Mouse (Mus musculus): ENCODE measurements around the gene Tmod1.

Tmod1 gene

DNA sequence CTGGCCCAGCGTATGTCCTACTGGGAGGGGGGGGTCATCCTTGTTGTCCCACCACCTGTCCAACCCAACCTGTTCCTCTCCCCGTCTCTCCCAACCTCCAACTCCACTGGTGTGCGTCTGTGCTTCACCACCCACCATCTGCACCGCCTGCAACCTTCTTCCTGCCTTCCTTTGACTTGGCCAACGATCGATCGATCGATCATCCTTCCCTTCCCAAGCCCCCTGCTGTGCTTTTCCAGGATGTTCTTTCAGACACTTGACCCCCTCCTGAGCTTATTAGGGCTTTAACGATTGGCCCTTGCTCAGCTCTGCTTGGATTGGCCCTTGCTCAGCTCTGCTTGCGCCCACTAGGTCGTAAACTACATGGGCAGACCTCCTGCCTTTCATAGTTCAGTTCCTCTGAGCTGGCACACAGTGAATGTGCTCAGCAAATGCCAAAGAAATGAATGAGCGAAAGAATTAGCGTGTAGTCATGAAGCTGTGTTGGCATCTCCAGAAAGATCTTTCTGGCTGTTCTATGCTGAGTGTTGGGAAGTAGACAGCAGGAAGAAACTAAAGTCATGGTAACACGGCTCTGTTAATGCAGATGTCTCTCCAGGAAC lies 50.9 kb downstream of the Tmod1 start:
- DNase-seq (ENCODE audit: low read depth, low spot score) = no peak

DNA sequence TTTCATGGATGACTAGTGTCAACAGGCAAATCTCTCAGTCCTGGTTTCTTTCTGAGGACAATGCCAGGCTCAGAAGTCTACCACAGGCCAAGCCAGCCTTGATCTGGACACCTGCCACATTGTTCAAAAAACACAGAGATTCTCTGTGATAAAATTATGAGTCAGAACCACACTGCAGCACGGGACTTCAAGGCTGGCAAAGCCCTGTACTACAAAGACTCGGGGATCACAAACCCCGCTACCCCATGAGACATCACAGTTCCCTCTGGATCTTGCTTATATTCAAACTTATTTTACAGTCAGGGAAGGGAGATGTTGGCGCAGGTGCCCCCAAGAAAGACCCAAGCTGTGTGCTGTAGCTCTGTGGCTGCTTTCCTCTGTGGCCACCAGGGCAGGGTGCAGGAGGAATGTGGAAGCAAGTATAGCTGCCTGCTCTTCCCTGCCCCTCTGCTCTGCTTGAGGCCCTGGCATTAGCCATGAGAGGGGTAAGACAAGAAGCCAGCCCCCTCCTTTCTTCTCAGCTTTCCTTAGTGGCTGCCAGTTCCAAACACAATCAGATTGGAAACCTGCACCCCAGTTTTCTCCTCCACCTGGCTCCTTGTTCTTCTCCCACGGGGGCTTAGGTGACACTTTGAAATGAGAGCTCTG lies 53.8 kb downstream of the Tmod1 start:
- no peak for DNase-seq (ENCODE audit: low read depth, low spot score)

DNA sequence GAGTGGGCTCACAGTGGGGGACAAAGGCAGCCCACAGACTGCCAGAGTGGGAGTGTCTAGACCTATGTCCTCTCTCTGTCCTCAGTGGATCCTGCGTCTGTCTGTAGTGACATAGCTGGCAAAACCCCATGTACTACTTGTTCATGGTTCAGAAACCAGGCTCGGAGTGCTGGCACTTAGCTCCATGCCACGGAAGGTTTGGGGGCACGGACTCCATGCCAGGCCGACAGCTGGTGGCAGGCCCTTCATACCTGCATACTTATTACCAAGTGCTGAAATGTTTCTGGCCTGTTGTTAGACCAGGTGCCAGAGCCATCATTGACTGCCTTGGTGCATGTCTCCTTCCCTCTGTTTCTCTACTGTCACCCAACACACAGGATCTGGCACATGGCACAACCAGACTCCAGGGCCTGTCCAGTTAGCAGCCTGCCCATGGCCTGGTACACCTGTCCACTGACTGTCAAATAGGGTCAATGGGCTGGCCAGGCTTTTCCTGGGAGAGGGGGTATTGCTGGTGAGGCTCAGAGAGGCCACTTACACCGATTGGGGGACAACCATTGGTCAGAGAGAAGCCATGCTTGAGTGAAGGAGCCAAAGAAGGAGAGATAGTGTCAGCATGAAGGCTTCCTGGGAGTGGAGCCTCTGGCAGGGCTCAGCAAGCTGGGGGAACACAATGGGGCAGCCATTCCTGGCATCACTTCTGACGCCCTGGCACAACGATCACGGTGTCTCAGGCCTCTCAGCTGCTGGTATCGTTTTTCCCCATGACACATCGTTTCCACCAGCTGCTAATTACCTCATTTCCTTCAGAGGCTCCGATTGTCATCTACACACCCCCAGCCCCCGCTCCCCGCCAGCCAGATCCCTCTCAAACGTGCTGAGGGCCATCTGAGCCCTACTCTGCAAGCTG lies 56.4 kb downstream of the Tmod1 start:
- no peak for DNase-seq (ENCODE audit: low read depth, low spot score)

DNA sequence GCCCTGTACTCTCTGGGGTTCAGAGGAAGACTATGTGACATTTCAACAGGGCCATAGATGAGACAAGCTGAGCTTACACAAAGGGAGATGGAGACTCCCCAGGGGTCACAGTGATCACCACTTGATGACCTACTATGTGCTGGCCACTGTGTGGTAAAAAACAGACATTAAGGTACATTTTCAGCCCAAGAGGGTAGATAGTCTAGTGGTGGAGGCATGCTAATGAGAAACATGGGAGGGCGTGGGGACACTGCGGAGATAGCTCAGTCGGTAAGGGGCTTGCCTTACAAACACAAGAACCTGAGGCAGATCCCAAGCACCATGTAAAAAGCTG lies 57.1 kb downstream of the Tmod1 start:
- DNase-seq (ENCODE audit: low read depth, low spot score) = no peak

DNA sequence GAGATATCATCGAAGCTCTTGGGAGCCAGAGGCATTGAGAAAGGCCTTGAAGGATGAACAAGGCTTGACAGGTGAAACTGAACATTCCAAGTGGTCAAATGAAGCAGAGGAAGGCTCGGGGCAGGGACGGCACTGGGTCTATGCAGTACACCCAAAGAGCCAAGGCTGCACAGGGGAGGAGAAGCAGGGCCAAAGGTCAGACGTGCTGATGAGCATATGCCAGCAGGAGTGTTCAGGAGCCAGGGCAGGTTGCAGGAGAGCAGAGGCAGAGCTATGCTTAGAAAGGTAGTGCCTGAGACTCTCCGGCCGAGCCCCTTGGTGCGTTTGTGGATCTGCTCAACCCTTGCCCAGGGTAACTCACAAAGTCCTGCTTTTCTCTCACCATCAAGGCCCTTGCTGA lies 57.8 kb downstream of the Tmod1 start:
- no peak for DNase-seq (ENCODE audit: low read depth, low spot score)

DNA sequence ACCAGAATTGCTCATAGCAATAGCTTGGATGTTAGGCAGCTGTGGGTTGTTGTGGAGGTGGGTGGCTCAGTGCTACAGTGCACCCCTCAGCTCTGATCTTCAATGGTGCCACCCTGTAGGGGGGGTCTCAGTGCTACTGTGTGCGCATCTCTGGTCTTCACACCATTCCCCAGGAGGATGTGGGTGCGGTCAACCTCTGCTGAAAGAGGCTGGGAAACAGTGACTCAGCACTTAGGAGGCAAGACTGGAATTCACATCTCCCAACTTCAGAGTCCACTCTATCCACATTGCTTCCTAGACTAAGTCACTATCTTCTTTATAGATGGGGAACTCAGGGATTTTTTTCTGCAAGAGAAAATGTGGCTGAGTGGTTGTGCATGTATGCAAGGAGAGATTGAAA lies 58.9 kb downstream of the Tmod1 start:
- DNase-seq (ENCODE audit: low read depth, low spot score) = no peak

DNA sequence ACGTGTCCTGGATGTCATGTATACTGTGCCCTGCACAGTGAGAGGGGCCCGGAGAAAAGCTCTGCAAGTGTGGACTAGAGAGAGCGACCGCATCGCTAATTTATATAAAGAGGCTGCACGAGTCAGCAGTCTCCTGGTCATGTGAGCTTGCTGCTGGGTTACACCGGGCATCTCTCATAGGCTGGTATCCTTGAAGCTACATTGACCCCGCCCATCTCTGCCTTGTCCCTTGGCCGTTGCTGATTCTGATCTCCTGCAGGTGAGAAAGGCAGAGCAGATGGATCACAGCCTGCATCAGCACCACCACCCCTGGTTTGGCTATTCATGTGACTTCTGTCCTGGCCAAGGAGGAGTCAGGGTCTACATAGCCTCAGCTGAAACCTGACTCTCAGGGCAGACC lies 60.4 kb downstream of the Tmod1 start:
- DNase-seq (ENCODE audit: low read depth, low spot score) = no peak

DNA sequence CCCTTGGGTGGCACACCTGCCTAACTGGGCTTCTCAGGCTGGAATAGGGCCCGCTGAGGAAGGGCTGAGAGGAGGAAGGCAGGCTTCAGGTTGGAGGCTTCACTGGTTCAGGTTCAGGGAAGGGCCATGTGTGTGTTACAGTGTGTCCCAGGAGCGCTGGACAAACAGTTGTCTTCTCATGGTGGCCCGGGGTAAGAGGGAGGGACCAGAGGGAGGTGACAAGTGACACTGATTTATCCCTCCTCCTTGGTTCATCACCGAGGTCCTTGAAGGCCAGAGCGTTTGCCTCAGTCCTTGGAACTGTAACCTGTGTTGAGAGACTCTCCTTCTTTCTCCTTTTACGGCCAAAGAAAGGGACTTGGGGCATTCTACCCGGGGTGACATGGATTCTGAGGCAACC lies 61.8 kb downstream of the Tmod1 start:
- DNase-seq (ENCODE audit: low read depth, low spot score) = no peak

DNA sequence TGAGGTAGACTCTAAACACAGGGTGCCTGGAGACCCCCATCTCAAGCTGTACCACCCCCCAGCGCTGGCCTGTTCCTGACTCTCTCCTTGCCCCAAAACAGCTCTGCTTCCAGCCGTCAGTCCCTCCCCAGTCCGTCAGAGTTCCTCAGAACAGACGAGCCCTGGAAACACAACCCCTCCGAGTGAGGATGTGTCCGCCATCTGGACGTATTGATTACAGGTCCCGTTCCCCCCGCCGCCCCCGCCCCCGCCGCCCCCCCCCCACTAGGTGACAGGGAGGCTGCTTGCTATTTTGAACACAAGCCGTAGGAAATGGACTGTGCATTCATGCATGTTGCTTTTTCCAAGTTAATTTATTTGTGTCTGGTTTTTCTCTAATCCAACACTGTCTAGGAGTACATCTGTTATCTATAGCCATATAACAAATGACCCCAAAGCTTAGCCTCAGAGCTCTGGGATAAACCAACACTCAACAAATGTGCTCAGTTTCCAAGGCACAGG lies 62.5 kb downstream of the Tmod1 start:
- DNase-seq (ENCODE audit: low read depth, low spot score) = no peak

DNA sequence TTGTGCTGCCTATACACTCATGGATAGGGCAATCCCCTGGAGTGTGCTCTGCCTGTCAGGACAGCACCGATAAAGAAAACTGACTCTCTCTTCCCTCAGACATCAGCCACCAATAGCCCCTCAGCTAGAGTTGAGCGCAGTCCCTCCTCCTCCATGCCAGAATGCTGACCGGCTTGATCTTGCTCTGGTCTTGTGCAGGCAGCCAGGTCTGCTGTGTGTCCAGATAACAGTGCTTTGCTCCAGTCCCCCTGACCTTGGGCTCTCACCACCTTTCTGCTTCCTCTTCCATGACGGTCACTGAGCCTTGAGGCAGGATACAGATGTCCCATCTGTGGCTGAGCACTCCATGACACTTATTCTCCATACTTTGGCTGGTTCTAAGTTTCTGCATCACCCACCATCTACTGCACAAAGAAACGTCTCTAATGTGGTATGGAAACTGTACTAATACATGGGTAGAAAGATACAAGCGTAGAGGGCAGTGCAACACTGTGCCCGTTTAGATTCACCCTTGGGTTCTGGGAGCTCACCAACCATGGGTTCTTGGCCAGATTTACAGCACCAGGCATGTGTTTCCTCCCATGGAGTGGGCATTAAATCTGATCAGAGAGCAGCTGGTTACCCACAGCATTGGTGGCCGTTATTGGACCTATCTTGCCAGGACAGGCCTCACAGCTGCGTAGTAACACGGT lies 63.5 kb downstream of the Tmod1 start:
- DNase-seq (ENCODE audit: low read depth, low spot score) = no peak

DNA sequence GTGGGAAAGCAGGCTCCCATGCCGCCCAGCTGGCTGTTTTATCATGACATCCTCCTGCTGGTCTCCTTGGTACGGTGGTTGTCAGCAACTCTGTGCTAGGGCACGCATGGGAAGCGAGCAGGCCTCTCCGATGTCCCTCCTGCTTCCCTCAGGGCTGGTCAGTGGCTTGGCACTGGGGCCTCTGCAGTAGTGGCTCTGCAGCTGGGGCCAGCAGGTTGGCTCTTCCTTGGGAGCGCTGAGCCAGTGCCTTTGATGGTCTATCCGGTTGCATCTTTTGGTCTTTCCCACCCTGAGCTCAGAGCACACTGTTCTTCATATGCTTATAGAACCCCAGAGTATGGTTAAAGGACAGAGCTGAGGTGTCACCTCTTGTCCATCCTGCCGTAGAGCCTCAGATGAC lies 71.3 kb downstream of the Tmod1 start:
- DNase-seq (ENCODE audit: low read depth, low spot score) = no peak

DNA sequence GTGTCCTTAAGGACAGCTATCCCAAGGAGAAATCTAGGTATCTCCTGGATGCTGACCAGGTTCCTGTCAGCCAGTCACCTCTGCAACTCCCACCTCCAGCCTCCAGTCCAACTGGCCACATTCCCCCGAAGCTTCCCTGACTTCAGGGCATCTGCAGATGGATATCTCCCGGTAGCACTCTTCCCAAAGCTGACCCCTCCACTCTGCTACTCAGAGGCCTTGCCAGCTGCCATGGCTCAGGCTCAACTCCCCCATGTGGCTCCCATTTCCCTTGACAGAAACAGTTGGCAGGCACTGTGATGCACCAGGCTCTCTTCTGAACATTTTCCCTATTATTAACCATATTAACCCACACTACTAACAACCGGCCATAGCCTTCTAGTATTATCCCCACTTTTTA lies 72.6 kb downstream of the Tmod1 start:
- DNase-seq (ENCODE audit: low read depth, low spot score) = no peak

DNA sequence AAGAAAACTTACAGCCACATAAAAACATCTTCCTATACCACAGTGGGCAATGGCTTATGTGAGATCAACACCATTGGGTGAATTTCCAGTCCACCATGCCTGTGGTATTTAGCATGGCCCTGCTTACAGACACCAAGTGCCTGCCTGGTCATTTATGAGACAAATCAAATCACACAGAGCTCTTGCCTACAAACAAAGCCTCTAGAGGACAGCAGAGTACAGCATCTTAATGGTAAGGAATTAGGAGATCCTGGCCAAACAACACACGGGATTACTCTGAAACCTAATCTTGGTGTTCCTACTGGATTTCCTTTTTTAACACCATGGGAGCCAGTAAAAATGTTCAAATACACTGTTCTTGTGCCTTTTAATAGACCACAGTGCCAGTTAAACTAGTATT lies 76.6 kb downstream of the Tmod1 start:
- DNase-seq (ENCODE audit: low read depth, low spot score) = no peak

DNA sequence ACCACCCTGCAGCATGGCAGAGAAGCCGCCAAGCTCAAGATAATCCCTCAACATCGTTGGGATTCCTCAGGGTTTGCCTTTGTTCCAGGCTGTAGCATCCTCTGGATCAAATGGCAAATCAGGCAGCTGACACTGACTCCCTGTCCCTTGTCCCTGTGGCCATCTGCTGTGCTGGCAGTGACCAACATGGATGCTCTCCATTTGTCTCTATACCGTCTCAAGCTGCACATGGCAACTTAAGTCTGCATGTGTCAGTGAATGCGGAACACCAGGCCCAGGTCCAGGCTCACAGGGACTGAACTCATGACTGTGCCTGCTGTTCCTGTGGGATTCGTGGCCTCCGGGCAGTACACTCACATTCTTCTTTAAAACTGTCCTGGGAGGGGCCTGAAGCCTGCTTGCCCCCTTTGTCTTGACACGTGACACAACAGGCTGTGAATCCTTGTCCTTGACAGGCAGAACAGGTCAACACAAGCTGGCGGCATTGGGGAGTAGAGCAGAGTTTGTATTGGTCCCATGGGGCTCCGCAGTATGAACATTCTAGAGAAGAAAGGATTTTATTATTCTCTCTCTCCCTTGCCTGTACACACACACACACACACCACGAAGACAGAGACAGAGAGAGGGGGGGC lies 77.9 kb downstream of the Tmod1 start:
- DNase-seq (ENCODE audit: low read depth, low spot score) = no peak

DNA sequence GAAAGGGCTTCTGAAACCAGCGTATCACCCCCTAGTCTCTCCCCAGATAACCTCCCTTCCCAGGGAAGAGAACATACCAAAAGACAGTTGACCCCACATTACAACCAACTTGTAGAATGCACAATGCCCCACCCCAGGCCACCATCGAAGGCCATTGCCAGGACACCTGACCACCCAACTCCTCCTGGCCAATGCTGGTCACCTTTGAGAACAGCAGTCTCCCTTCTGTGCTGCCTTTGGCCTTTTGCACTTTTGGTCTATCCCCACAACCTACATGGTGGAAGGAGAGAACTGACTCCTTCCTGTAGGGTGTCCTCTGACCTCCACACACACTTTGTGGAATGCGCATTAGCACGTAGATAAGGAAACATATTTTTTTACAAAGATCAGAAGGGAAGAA lies 78.8 kb downstream of the Tmod1 start:
- no peak for DNase-seq (ENCODE audit: low read depth, low spot score)

DNA sequence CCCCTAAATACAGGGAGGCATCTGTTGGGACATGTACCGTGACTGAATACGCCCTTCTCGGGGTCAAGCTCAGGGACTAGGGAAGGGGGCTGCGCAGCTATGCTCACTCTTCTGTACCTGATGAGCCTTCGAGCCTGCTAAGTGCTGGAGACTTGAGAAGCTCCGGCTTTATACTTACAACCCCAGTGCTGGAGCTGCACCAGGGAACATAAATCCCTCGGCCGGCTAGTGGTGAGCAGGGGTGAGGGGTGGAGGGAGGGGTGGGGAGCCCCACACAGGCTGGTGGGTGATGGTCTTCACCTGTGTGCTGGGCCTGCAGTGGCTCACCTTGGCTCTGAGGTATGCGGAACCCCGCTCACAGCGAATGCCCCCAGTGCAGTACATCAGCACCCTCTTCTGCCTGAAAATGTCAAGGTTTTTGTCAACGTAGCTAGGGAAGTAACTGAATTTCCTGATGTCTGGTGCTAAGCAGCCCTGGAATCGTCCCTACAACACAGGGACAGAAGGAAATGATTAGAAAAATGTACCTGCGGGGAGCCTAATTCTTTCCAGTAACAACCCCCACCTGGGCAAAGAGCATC lies 80.9 kb downstream of the Tmod1 start:
- DNase-seq (ENCODE audit: low read depth, low spot score) = no peak

DNA sequence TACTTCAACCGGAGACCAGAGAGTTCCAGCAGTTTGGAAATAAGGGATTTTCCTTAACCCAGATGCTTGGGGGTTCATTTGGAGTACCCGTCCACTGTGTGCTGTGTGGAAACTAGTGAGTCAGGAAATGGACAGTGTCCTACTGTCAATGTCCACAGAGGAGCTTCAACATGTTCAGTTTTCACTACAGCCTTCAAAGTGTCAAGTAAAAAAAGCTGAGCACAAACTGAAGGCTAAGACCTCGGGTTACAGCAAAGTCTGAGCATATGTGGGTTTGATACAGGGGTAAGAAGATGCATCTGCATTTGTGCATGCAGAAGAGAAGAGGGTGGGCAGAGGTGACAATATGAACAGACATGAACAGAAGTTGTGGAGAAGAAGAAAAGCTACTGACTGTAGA lies 82.0 kb downstream of the Tmod1 start:
- no peak for DNase-seq (ENCODE audit: low read depth, low spot score)

DNA sequence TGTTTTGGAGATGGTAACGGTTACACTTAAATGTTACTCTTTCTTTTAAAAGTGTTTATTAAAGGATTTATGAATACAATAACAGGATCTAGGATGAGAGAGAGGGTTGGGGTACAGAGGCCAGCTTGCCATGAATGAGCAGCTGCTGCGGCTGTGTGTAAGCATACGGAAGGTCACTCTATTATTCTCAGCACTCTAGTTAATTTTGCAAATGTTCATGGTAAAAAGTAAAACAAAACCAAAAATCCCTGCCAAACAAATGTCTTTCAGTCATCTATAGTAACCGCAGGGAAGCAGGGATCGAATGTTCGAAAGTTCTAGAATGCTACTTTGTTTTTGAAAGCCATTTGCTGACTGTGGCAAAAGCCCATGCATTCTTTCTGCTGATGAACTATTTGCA lies 84.6 kb downstream of the Tmod1 start:
- DNase-seq (ENCODE audit: low read depth, low spot score) = no peak

DNA sequence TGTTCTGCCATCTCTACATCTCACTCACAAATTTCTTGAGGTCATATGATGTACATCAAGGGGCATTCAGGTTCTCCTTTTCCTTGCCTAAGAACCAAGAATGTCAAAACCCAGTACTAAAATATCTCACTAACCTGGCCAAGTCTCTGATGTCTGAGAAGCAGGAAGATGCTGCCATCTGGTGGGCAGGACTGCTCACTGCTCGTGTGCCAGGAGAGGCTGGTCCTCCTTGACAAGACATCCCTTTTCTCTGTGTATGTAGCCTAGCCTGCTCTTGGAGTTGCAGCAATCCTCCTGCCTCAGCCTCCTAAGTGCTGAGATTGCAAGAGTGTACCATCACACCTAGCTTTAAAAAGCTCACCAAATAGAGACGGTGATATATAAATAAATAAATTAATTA lies 87.8 kb downstream of the Tmod1 start:
- peak; percentile 72 for DNase-seq (ENCODE audit: low read depth, low spot score)

DNA sequence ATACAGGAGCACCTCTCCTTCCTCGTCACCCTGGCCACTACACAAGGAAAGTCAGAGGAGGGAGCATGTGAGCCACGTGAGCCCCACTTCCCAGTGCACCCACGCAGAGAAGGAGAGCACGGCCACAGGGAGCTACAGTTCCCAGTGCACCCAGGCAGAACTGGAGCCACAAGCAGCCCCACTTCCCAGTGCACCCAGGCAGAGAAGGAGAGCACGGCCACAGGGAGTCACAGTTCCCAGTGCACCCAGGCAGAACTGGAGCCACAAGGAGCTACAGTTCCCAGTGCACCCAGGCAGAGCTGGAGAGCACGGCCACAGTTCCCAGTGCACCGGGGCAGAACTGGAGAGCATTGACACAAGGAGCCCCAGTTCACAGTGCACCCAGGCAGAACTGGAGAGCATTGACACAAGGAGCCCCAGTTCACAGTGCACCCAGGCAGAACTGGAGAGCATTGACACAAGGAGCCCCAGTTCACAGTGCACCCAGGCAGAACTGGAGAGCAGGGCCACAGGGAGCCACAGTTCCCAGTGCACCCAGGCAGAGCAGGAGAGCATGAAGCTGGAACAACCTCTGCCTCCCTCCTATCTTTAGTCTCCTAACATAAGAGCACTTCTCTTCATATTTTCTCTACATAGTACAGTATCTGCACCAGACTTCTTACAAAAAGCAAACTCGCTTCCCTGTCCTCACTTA lies 90.7 kb downstream of the Tmod1 start:
- DNase-seq (ENCODE audit: low read depth, low spot score) = no peak

DNA sequence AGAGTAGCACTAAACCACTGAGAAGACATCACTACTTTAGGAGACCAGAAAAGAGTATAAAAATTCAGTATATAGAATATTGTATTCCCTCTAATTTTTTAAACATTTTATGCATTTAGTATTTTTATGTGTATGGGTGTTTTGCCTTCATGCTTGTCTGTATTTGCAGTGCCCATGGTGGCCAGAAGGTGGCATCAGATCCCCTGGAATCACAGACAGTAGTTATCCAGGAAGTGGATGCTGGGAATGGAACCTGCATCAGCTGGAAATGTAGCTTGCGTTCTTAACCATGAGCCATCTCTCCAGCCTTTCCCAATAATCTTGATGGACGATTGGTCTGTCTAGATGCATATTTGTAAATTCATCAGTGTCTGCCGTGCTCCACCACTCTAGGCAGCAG lies 91.5 kb downstream of the Tmod1 start:
- peak; percentile 52 for DNase-seq (ENCODE audit: low read depth, low spot score)
